Mouse (Mus musculus): ENCODE measurements around the gene Rbm38. TPM values are rescaled to one million over a fixed set of nuclear protein-coding genes. Genes with fewer than 3 reads are reported as not detected.

Gene Rbm38
- polyA plus RNA-seq, 1 experiment from 2014 or later = 126 TPM

- peak overlapping the region; percentile 47 for H3K4me2 ChIP-seq (ENCODE audit: low read depth, low read length)
- 0 out of 2 replicates have a peak overlapping the region, but pooled peaks have one; percentile 30 for H3K9ac ChIP-seq (replicated peaks)
- H3K27ac ChIP-seq (ENCODE audit: low read depth) = peak overlapping the region; percentile 66
- H3K4me3 ChIP-seq (ENCODE audit: low read depth, low read length) = no peak overlapping the region
- ATAC-seq (peak; percentile 40; the same call in 1 of the 2 replicates), DNase-seq (no peak)
- H3K27me3 ChIP-seq (ENCODE audit: insufficient read depth, low read length) = no peaks in the 10 kb centered on the region
- no peaks in the 10 kb centered on the region for H3K9me3 ChIP-seq (ENCODE audit: low read length)
- peaks cover 62% of the 10 kb centered on the region for H3K4me1 ChIP-seq (ENCODE audit: insufficient read depth)
- no peaks in the 10 kb centered on the region for H3K36me3 ChIP-seq (replicated peaks; ENCODE audit: insufficient read depth, low read length)
- 38% methylated on average over 17 of the region's 17 CpGs for whole genome bisulfite sequencing (ENCODE audit: insufficient replicate concordance)
- TF ChIP-seq EP300 (IDR thresholded peaks at IDR 0.05; ENCODE audit: low read depth) (no peak), CTCF (IDR thresholded peaks at IDR 0.05; ENCODE audit: low read depth) (no peak)
Observed at GRCm38 (mm10) chr2:173048041-173048745, 27.9 kb downstream of the Rbm38 start.

- H3K9me3 ChIP-seq (ENCODE audit: low read length) = no peaks in the 10 kb centered on the region
- H3K4me2 ChIP-seq (ENCODE audit: low read depth, low read length) = no peak overlapping the region; the same call in 1 of the 2 replicates
- H3K4me1 ChIP-seq (ENCODE audit: insufficient read depth) = peaks cover 52% of the 10 kb centered on the region
- ATAC-seq (no peak), DNase-seq (no peak)
- H3K36me3 ChIP-seq (replicated peaks; ENCODE audit: insufficient read depth, low read length) = no peaks in the 10 kb centered on the region
- peak overlapping the region; percentile 40; the same call in 1 of the 2 replicates for H3K27ac ChIP-seq (ENCODE audit: low read depth)
- no peak overlapping the region for H3K9ac ChIP-seq (replicated peaks)
- 59% methylated on average over 3 of the region's 3 CpGs for WGBS (ENCODE audit: insufficient replicate concordance)
- no peak overlapping the region for H3K4me3 ChIP-seq (ENCODE audit: low read depth, low read length)
- no peaks in the 10 kb centered on the region for H3K27me3 ChIP-seq (ENCODE audit: insufficient read depth, low read length)
- TF ChIP-seq CTCF (IDR thresholded peaks at IDR 0.05; ENCODE audit: low read depth) = no peak
- TF ChIP-seq EP300 (IDR thresholded peaks at IDR 0.05; ENCODE audit: low read depth) = no peak
Observed at GRCm38 (mm10) chr2:173049231-173049630, 28.9 kb downstream of the Rbm38 start.

- Histone ChIP-seq H3K4me3 (ENCODE audit: low read depth, low read length) (no peak overlapping the region), H3K4me2 (ENCODE audit: low read depth, low read length) (no peak overlapping the region), H3K27me3 (ENCODE audit: insufficient read depth, low read length) (no peaks in the 10 kb centered on the region), H3K36me3 (replicated peaks; ENCODE audit: insufficient read depth, low read length) (no peaks in the 10 kb centered on the region), H3K4me1 (ENCODE audit: insufficient read depth) (peaks cover 46% of the 10 kb centered on the region), H3K9me3 (ENCODE audit: low read length) (no peaks in the 10 kb centered on the region), H3K9ac (replicated peaks) (no peak overlapping the region), H3K27ac (ENCODE audit: low read depth) (peak overlapping the region; percentile 40)
- TF ChIP-seq EP300 (IDR thresholded peaks at IDR 0.05; ENCODE audit: low read depth) = no peak
- TF ChIP-seq CTCF (IDR thresholded peaks at IDR 0.05; ENCODE audit: low read depth) = peak; percentile 41
- DNase-seq (no peak), ATAC-seq (peak; percentile 18; the same call in 1 of the 2 replicates)
- 56% methylated on average over 6 of the region's 6 CpGs for WGBS (ENCODE audit: insufficient replicate concordance)
Observed at GRCm38 (mm10) chr2:173049817-173050216, 29.5 kb downstream of the Rbm38 start.

GRCm38 (mm10) chr2:173050604-173051382 is 30.5 kb downstream of the Rbm38 start:
- Histone ChIP-seq H3K27me3 (ENCODE audit: insufficient read depth, low read length) (no peaks in the 10 kb centered on the region), H3K4me2 (ENCODE audit: low read depth, low read length) (0 out of 2 replicates have a peak overlapping the region, but pooled peaks have one; percentile 1), H3K36me3 (replicated peaks; ENCODE audit: insufficient read depth, low read length) (no peaks in the 10 kb centered on the region), H3K27ac (ENCODE audit: low read depth) (0 out of 2 replicates have a peak overlapping the region, but pooled peaks have one; percentile 40), H3K4me1 (ENCODE audit: insufficient read depth) (peaks cover 44% of the 10 kb centered on the region), H3K9me3 (ENCODE audit: low read length) (no peaks in the 10 kb centered on the region), H3K9ac (replicated peaks) (no peak overlapping the region; the same call in 1 of the 2 replicates), H3K4me3 (ENCODE audit: low read depth, low read length) (no peak overlapping the region)
- TF ChIP-seq CTCF (IDR thresholded peaks at IDR 0.05; ENCODE audit: low read depth) (peak; percentile 42), EP300 (IDR thresholded peaks at IDR 0.05; ENCODE audit: low read depth) (no peak)
- 57% methylated on average over 8 of the region's 8 CpGs for whole genome bisulfite sequencing (ENCODE audit: insufficient replicate concordance)
- peak; percentile 27; the same call in 1 of the 2 replicates for ATAC-seq
- no peak for DNase-seq

- Histone ChIP-seq H3K36me3 (replicated peaks; ENCODE audit: insufficient read depth, low read length) (no peaks in the 10 kb centered on the region), H3K27me3 (ENCODE audit: insufficient read depth, low read length) (no peaks in the 10 kb centered on the region), H3K9ac (replicated peaks) (no peak overlapping the region), H3K4me3 (ENCODE audit: low read depth, low read length) (no peak overlapping the region), H3K9me3 (ENCODE audit: low read length) (no peaks in the 10 kb centered on the region), H3K27ac (ENCODE audit: low read depth) (no peak overlapping the region), H3K4me2 (ENCODE audit: low read depth, low read length) (peak overlapping the region; percentile 5; the same call in 1 of the 2 replicates), H3K4me1 (ENCODE audit: insufficient read depth) (peaks cover 49% of the 10 kb centered on the region)
- DNase-seq (no peak), ATAC-seq (no peak)
- TF ChIP-seq CTCF (IDR thresholded peaks at IDR 0.05; ENCODE audit: low read depth) (no peak), EP300 (IDR thresholded peaks at IDR 0.05; ENCODE audit: low read depth) (no peak)
- WGBS (ENCODE audit: insufficient replicate concordance) = 88% methylated on average over 8 of the region's 8 CpGs
Observed at GRCm38 (mm10) chr2:173052881-173053280, 32.6 kb downstream of the Rbm38 start.

GRCm38 (mm10) chr2:173053846-173054245 is 33.5 kb downstream of the Rbm38 start:
- Histone ChIP-seq H3K4me2 (ENCODE audit: low read depth, low read length) (no peak overlapping the region), H3K36me3 (replicated peaks; ENCODE audit: insufficient read depth, low read length) (no peaks in the 10 kb centered on the region), H3K4me1 (ENCODE audit: insufficient read depth) (peaks cover 42% of the 10 kb centered on the region), H3K27ac (ENCODE audit: low read depth) (no peak overlapping the region), H3K9me3 (ENCODE audit: low read length) (no peaks in the 10 kb centered on the region), H3K27me3 (ENCODE audit: insufficient read depth, low read length) (no peaks in the 10 kb centered on the region), H3K4me3 (ENCODE audit: low read depth, low read length) (no peak overlapping the region), H3K9ac (replicated peaks) (no peak overlapping the region)
- no peak for DNase-seq
- ATAC-seq = no peak
- TF ChIP-seq CTCF (IDR thresholded peaks at IDR 0.05; ENCODE audit: low read depth) = no peak
- TF ChIP-seq EP300 (IDR thresholded peaks at IDR 0.05; ENCODE audit: low read depth) = no peak
- 65% methylated on average over 6 of the region's 6 CpGs for WGBS (ENCODE audit: insufficient replicate concordance)

All from liver, postnatal 0 days (tissue).